Mouse (Mus musculus) bone marrow macrophage, adult 2 months (primary cell): ENCODE results near the gene Lrrc36.

Source experiments
- CTCF ChIP-seq: IDR thresholded peaks from 2 replicates; pipeline ENCODE4 v1.5.1; 2012; ENCODE audit warnings: low read depth, mild to moderate bottlenecking, low read length, moderate library complexity
- POLR2A ChIP-seq: IDR thresholded peaks from 2 replicates; pipeline ENCODE4 v1.6.1; 2012; ENCODE audit warnings: mild to moderate bottlenecking, low read depth, low read length, borderline replicate concordance

- TF ChIP-seq POLR2A: no peak
- TF ChIP-seq CTCF: peak; percentile 65
These were observed 28.1 kb downstream of the Lrrc36 start for GRCm38 (mm10) chr8:105441433-105441832.
